Mouse (Mus musculus) megakaryocyte-erythroid progenitor cell, adult 5-6 weeks (primary cell): ENCODE results near the gene Gpatch3. TPM values are rescaled to one million over a fixed set of nuclear protein-coding genes. Genes with fewer than 3 reads are reported as not detected.

ENCODE experiments used
- ATAC-seq: replicated peaks from 2 replicates; pipeline ENCODE4 v1.8.0; 2016; ENCODE audit warnings: mild to moderate bottlenecking, inconsistent platforms; ENCODE audit not compliant: severe bottlenecking, poor library complexity, low FRiP score, low TSS enrichment
- total RNA-seq, 2 experiments: library from RNA; stranded (forward) in 1 of 2; stranded (reverse) in 1 of 2; fragments of 200-1000, 215-1000 nt in 1 of 2; fragments of >200 nt in 1 of 2; fragmentation: Nextera tagmentation in 1 of 2; gene quantifications; 2 replicates each; pipeline ENCODE4 v1.2.3; 2014 to 2017

Gene Gpatch3
- total RNA-seq, 2 experiments from 2014 or later: 1.2 to 16.9 TPM

GRCm38 (mm10) chr4:133614274-133614761 lies 39.8 kb downstream of the Gpatch3 start:
- ATAC-seq: no peak

- no peak for ATAC-seq
Measured at GRCm38 (mm10) chr4:133615416-133615815, 40.9 kb downstream of the Gpatch3 start.

- no peak for ATAC-seq
Measured at GRCm38 (mm10) chr4:133617936-133618335, 43.4 kb downstream of the Gpatch3 start.

- ATAC-seq: no peak
Measured at GRCm38 (mm10) chr4:133619473-133620136, 45.1 kb downstream of the Gpatch3 start.

- ATAC-seq: no peak
Measured at GRCm38 (mm10) chr4:133620668-133621067, 46.1 kb downstream of the Gpatch3 start.

GRCm38 (mm10) chr4:133622161-133622695 lies 47.7 kb downstream of the Gpatch3 start:
- ATAC-seq: no peak

- ATAC-seq: peak; percentile 84
Measured at GRCm38 (mm10) chr4:133624830-133625229, 50.3 kb downstream of the Gpatch3 start.

GRCm38 (mm10) chr4:133625621-133626071 lies 51.1 kb downstream of the Gpatch3 start:
- ATAC-seq: 0 out of 2 replicates have a peak, but pooled peaks have one; percentile 19

GRCm38 (mm10) chr4:133626221-133626620 lies 51.7 kb downstream of the Gpatch3 start:
- ATAC-seq: no peak

GRCm38 (mm10) chr4:133626621-133627020 lies 52.1 kb downstream of the Gpatch3 start:
- ATAC-seq: no peak

GRCm38 (mm10) chr4:133627039-133627438 lies 52.5 kb downstream of the Gpatch3 start:
- no peak for ATAC-seq

GRCm38 (mm10) chr4:133628517-133628916 lies 54.0 kb downstream of the Gpatch3 start:
- ATAC-seq: no peak

- ATAC-seq: no peak
Measured at GRCm38 (mm10) chr4:133629191-133629590, 54.6 kb downstream of the Gpatch3 start.

- no peak for ATAC-seq
Measured at GRCm38 (mm10) chr4:133630326-133630920, 55.9 kb downstream of the Gpatch3 start.

GRCm38 (mm10) chr4:133631071-133631768 lies 56.7 kb downstream of the Gpatch3 start:
- ATAC-seq: 0 out of 2 replicates have a peak, but pooled peaks have one; percentile 21

- ATAC-seq: no peak
Measured at GRCm38 (mm10) chr4:133631769-133632411, 57.3 kb downstream of the Gpatch3 start.

- 0 out of 2 replicates have a peak, but pooled peaks have one; percentile 4 for ATAC-seq
Measured at GRCm38 (mm10) chr4:133632483-133633327, 58.2 kb downstream of the Gpatch3 start.

- ATAC-seq: peak; percentile 90
Measured at GRCm38 (mm10) chr4:133633332-133634042, 58.9 kb downstream of the Gpatch3 start.
